Mouse (Mus musculus) cortical plate, adult 2 months (tissue): ENCODE data around the gene Prkch.

Experiments used
- CTCF ChIP-seq: fragments of 200-500 bp; IDR thresholded peaks from 2 replicates; pipeline ENCODE4 v1.5.1; 2011; ENCODE audit warnings: mild to moderate bottlenecking, control low read depth, low read length; ENCODE audit not compliant: insufficient read depth; ENCODE audit errors: extremely low read depth
- POLR2A ChIP-seq: fragments of 200-500 bp; IDR thresholded peaks from 2 replicates; pipeline ENCODE4 v1.6.1; 2011; ENCODE audit warnings: mild to moderate bottlenecking, low read length, control low read depth; ENCODE audit not compliant: insufficient read depth; ENCODE audit errors: extremely low read depth

DNA sequence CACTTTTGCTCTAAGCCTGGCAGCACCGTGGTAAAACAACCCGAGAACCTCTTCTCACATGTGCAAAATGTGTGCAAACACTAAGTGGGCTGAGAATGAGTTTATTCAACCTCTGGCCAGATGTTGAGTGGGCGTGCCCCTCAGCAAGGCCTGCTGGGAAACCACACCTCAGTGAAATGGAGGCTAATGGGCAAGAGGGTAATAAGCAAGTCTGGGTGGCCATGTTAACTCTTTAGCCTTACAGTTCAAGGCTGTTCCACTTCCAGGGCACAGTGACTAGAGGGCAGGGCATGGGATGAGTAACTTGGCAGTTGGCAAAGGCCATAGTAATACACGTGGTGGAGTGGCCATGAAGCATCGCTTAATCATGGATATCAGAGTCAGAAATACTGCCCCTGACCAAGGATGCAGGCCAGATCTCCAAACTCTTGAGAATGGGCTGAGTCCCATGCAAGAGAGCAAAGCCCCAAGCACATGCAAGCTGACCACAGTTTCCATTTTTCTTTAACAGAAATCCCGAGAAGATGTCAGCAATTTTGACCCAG, 191.9 kb downstream of the Prkch start:
- TF ChIP-seq CTCF (no peak), POLR2A (no peak)
